Mouse (Mus musculus): ENCODE data around the gene Zfp651.

Zfp651 gene

GRCm38 (mm10) chr9:121762248-121762647, 3.1 kb downstream of the Zfp651 start:
- no peak for DNase-seq (ENCODE audit: low spot score in 2 of 2)

DNA sequence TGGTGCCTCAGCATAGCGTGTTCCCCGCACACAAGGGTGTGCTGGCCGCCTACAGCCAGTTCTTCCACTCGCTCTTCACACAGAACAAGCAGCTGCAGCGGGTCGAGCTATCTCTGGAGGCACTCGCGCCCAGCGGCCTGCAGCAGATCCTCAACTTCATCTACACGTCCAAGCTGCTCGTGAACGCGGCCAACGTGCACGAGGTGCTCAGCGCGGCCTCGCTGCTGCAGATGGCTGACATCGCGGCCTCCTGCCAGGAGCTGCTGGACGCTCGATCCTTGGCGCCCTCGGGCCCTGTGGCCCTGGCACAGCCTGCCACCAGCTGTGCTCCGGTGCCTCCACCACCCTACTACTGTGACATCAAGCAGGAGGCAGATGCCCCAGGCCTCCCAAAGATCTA, 3.6 kb downstream of the Zfp651 start:
- DNase-seq (ENCODE audit: low spot score in 2 of 2) = no peak

GRCm38 (mm10) chr9:121763716-121764115, 4.6 kb downstream of the Zfp651 start:
- DNase-seq (ENCODE audit: low spot score in 2 of 2) = no peak

DNA sequence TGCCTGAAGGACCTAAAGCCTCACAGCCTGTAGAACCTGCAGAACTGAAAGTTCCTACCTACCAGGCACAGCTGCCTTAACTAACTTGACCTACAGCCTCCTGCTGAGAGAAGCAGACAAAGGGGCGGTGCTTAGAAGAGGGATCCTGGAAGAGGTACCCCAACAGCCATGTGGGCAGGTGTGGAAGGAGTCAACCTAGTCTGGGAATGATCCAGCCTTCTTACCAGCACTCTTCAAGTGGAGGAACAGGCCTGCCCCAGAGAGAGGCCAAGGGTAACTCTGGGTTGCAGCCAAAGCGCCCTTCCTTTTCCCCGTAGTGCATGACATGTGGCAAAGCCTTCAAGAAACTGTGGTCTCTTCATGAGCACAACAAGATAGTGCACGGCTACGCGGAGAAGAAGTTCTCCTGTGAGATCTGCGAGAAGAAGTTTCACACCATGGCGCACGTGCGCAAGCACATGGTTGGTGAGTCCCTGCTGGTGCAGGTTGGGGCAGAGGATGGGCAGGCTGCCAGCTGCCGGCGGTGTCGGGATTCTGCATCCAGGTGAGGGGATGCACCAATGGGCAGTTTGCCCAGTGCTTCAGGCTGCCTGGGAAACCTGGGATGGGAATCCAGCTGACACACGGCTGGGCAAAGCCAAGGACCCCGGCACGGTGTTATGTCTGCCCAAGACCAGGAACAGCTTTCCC, 6.2 kb downstream of the Zfp651 start:
- no peak for DNase-seq (ENCODE audit: low spot score in 2 of 2)

DNA sequence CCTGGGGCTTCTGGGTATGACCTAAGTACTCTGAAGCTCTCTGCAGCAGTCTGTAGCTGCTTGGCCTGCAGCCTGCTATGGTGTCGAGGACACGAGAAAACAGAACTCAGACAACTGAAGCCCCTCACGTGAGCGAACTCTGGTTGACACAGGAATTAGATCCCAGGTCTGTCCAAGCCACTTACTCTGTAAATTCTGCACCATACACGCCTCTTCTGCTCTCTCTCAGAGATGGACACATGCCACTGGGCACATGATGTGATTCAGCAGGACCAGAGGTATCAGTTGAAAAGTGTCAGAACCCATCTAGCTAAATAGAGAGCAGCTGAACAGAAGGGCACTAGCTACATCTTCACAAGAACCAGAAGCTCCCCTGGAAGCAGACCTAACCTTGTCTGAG, 13.3 kb downstream of the Zfp651 start:
- DNase-seq (ENCODE audit: low spot score in 2 of 2) = no peak

DNA sequence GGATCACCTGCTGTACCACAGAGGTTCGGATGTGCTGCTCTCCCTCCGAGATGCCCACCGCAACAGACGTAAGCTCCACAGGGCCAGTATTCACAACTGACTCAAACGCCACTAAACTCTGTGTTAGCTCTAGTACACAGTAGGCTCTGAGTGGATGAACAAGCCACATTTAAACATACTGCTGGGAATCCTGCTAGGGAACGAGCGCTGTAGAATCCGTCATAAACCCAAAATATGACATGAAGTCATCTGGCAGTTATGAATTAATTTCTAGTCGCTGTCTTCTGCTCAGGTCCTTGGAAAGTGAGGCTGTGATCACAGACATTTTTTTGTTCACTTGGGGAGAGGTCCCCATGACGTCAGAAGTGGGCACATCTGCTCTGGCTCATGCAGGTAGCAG, 16.8 kb downstream of the Zfp651 start:
- no peak for DNase-seq (ENCODE audit: low spot score in 2 of 2)

DNA sequence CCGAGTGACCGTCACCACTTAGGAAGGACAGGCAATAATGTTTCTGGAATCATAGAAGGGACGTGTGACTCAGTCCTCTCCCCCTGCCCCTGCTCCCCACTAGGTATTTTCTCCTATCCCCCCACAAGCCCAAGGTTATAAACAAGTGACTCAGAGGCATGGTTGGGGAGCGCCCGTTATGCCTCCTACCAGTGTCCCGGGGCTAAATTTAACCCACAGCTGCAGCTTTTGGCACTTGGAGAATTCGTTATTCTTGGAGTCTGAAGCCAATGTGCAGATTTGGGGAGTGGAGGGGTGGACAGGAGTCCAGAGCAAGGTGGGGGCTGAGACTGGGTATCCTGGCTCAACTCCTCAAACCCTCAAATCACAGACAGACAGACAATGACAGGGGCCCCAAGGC, 17.4 kb downstream of the Zfp651 start:
- no peak for DNase-seq (ENCODE audit: low spot score in 2 of 2)

GRCm38 (mm10) chr9:121777484-121778065, 18.4 kb downstream of the Zfp651 start, which contains the start of gene Klhl40:
Gene Klhl40, plus strand, starts transcription at chr9:121777607.
- DNase-seq (ENCODE audit: low spot score in 2 of 2) = no peak

GRCm38 (mm10) chr9:121778066-121778624, 19.0 kb downstream of the Zfp651 start:
- DNase-seq (ENCODE audit: low spot score in 2 of 2) = no peak

DNA sequence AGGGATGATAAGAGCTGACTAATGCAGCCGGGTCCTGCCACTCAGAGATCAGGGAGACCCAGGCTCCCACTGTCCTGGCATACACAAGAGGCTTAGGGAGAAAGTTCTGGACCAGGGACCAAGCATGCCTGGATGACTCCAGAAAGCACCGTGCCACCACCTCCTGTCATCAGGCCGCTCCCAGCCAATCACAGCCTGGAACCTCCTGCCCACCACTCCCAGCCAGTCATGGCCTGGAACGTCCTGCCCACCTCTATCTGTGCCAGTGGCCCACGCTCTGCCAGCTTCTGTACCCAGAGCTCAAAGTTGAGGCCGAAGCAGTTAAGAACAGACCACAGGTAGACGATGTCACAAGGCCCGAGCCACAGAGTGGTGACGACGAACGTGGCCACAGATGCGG, 25.7 kb downstream of the Zfp651 start:
- no peak for DNase-seq (ENCODE audit: low spot score in 2 of 2)

- DNase-seq (ENCODE audit: low spot score in 2 of 2) = no peak
Observed at GRCm38 (mm10) chr9:121785261-121785660, 26.1 kb downstream of the Zfp651 start.

DNA sequence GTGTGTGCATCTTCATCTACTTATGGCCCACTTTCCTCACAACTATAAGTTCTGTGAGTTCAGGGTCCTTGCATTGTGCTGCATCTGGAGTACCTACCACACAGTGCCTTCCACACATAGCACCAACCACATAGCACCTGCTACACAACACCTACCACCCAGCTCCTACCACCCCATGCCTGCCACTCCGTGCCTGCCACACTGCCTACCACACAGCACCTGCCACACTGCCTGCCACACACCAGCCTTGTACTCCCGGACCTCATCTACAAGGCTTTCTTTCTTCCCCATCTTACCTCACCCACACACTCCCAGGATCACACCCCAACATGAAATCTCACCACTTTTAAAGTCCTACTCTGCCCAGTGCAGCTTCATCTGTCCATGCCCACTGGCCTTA, 27.2 kb downstream of the Zfp651 start:
- no peak for DNase-seq (ENCODE audit: low spot score in 2 of 2)

DNA sequence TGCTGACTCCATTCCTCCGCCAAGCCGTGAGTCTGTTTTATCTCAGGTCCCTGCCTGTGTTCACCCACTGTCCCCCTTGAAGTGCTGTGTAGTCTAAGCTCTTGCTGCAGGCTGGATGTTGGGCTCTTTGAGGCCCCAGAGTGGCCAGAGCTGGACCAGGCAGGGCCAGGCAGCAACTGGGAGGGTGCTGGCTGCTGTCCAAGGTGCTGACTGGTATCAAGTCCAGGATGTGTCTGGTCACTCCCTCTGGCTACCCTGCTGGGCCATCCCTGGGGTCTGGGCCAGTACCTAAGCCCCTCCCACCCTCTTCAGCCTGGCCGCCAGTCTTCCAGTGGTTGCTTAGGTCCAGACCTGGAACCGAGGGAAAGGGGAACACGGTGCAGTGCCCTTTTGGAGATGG, 32.1 kb downstream of the Zfp651 start:
- DNase-seq (ENCODE audit: low spot score in 2 of 2) = peak in 1 of 2 experiments; percentile 20

DNA sequence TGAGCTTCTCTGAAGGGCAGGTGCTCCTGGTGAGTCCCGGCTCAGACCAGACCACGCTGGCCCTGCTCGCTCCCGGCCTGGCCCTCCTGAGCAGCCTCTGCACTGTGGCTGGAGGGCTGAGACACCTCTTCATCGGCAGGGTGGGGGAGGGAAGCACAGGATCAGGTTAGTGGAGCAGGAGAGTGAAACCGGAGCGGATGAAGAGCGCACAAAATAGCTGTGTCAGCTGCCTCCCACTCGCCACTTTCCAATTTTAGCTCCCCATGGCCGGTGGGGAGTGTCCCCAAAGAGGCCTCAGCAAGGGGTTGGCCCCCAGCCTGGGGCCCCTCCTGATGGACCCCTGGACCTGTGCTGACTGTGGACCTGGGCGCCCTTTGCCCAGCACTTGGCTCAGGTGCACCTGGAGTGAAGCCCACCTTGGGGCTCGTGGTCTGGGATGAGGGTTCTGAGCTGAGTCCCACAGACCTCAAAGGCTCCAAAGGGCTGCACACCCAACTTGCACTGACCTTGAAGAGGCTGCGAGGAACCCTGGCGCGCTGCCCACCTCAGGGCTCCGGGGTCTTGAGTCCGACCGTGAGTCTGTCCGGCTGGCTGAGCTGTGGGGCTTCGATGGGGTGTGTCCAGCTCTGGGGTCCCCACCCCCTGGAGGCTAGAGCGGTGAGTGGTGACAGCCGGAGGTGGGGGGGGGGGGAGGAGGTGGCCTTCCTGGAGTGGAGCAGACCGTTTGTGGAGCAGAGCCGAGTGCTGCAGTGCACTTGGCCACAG, 32.8 kb downstream of the Zfp651 start, which contains the start of gene Hhatl:
Gene Hhatl, minus strand, starts transcription at position 751 of the 765 bp plus-strand sequence.
- no peak for DNase-seq (ENCODE audit: low spot score in 2 of 2)

- DNase-seq (ENCODE audit: low spot score in 2 of 2) = no peak
Observed at GRCm38 (mm10) chr9:121794972-121795539, 35.9 kb downstream of the Zfp651 start.

GRCm38 (mm10) chr9:121797722-121798121, 38.6 kb downstream of the Zfp651 start:
- DNase-seq (ENCODE audit: low spot score in 2 of 2) = no peak

GRCm38 (mm10) chr9:121798887-121799520, 39.9 kb downstream of the Zfp651 start:
- DNase-seq (ENCODE audit: low spot score in 2 of 2) = no peak

- no peak for DNase-seq (ENCODE audit: low spot score in 2 of 2)
Observed at GRCm38 (mm10) chr9:121802747-121803146, 43.6 kb downstream of the Zfp651 start.

- no peak for DNase-seq (ENCODE audit: low spot score in 2 of 2)
Observed at GRCm38 (mm10) chr9:121807546-121807945, 48.4 kb downstream of the Zfp651 start.

DNA sequence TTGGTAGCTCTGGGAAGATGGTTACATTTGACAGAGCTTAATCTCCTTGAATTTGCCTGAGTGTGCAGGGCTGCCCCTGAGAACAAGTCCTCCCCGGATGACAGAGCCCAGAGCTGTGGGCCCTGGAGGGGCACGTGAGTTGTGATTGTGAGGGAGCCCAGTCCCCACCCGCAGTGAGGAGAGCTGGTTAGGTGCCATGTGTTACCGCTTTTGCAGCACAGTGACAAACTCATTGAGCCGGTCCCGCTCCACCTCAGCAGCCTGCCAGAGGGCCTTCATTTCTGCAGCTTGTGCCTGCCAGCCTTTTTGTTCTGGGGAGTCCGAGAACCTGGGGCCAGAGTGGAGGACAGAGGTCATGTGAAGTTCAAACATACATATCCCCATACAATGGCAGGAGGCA, 48.8 kb downstream of the Zfp651 start:
- no peak for DNase-seq (ENCODE audit: low spot score in 2 of 2)

DNA sequence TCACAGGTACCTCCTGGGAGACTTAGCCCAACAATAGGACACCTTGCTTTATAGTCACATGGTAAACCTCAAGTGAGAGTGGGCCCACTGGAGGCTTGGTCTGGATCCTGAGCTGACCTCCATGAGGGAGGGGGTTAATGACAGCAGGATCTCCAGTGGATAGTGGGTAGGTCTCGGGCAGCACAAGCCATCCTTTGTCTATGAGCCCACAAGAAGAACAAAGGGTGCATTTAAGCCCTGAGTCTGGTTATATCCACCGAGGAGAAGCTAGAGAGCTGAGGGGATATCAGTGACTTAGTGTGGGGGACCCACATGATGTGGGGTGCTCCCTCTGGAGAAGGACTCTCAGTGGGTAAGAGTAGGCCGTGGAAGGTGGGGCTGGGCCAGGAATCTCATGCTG, 49.4 kb downstream of the Zfp651 start:
- DNase-seq (ENCODE audit: low spot score in 2 of 2) = no peak

Measured in thymus, postnatal 10 days (tissue).